Mouse (Mus musculus) thymus, postnatal 14 days (tissue): ENCODE measurements around the gene Olfr76.
"Not testable (repeated sequence)": the region's sequence is repeated elsewhere in the genome, so short reads cannot be mapped to it uniquely, and the experiment has no call there.

Source experiments
- DNase-seq: peaks from one replicate; pipeline ENCODE4 v3.0.0; 2021

Gene Olfr76

DNA sequence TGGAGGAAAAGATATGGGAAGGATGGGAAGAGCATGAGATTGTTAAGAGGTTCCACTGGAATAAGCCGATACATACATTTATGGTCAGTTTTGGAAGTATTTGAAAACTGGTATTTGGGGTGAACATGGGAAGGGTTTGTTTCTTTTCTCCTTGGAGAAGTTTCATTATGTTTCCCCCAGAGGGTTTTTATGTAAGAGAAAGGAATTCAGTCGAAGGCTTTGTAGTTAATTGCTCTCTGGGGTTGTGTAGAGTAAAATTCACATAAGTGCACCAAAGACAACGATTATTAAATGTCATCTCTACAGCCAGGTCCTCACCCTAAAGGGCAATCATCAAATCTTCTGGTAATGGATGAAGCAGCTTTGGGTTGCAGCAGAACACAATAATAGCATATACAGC is at the start of gene Olfr76:
Gene Olfr76, minus strand, starts transcription at position 101 of the 400 bp plus-strand sequence.
- no peak for DNase-seq

DNA sequence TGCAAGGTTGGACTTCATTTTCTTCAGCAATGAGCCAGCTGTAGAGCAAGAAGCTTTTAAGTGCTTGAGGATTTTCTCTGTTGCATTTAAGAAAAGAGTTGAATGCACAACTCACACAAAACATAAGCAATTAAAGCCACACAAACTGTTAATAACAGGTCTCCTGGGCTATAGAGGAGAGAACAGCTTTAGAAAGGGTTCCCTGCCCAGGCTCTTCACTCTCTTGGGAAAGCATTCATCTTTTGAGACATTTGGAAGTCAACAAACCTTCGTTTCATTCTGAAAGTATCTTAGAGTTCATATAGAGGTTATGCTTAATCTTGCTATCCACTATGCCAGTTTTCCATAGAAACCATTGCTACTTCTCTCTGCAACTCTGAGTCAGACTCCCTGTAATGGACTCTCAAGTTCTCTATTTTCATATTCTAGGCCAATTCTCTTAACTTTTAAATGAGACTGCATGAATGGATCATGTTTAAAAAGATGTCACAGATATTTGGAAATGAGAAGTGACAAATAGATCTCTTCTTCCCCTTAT is 47.1 kb upstream of the Olfr76 start, which contains the start of gene Olfr1555-ps1:
Gene Olfr1555-ps1, minus strand, starts transcription at position 51 of the 538 bp plus-strand sequence.
- DNase-seq, result not testable (repeated sequence)

DNA sequence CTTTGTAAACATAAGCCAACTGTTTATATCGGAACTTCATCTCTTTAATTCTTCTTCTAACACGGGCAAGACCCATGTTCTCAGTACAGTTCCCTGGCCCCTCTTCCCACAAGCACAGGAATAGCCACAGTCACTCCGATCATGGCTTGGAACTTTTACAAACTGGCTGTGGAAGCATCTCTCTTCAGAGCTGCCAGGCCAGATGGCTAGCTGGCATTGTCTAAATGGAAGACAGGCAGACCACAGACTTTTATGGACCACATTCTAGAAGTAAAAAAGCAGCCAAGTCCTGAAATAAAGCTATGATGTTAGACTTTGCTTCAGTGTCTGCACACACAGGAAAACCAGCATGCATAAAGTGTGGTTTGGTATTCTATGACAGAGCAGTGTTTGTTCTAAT is 22.4 kb upstream of the Olfr76 start:
- DNase-seq, result no peak

DNA sequence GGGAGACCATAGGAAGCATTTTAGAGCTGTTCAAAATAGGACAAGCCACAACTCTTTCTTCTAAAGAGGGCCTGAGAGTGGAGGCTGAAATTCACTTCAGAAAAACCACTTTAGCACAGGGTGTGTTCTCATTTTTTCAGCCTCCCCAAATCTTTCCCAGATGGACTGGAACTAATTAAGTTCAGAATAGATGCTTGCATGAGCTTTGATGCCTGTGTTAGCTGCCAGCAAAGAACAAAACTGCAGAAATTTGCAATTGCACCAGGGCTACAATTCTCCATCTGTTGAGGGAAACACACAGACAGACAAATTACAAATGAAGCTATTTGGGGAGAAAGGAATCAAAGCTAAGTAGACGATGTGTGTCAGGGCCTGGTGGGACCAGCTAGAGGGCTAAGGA is 20.4 kb upstream of the Olfr76 start:
- no peak for DNase-seq

DNA sequence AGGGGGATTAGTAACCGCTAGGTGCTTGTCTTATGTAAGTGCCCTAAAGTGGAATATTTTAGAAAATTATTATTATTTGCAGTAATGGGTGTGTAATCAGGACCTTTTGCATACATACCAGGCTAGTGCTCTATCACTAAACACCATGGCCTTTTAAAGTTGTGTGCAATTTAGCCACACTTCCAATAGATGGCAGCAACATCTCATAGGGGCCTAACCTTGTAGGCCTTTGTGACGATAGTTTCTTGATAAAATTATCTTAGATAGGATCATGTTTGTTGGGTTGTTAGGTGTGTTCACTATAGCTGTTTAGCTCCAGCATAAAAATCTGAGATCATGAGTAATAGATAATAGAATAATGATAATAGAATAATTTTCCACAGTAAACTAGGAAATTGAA is 11.3 kb upstream of the Olfr76 start:
- DNase-seq, result no peak

DNA sequence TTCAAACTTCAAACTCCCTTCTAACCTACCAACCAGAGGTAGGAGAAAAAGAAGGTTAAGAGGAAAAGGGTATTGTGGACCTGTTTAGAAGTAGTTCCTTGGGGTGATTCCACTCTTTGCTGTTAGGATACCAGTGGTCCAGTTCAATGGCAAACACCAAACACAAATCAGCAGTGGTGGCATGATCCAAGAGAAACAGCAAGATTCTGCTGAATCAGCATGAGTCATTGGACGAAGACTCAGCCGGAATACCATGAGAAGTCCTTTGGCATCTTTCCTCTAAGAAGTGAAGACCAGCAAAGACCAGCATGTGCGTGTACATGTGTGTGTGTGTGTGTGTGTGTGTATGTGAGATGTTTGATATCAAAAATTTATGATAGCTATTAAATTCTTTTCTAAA is 6.5 kb downstream of the Olfr76 start:
- no peak for DNase-seq

DNA sequence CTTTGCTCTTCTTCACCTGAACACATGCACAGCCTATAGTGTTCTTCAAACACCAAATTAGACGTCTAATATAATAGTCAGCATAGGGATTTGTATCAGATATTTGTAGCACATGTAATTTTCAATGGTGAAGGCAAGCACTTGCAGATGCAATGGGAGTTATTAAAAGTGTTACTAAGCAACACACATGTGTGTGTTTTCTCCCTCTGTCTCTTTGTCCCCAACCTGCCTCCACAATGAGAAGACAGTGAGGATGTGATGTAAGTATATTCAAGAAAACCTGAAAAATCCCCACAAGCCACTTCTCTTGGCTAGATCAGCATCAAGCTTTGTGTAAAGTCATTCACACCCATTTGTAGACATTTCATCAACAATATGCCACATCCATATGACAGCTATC is 7.2 kb downstream of the Olfr76 start, which contains the start of gene Olfr1428:
Gene Olfr1428, minus strand, starts transcription at position 101 of the 400 bp plus-strand sequence.
- DNase-seq, result no peak

DNA sequence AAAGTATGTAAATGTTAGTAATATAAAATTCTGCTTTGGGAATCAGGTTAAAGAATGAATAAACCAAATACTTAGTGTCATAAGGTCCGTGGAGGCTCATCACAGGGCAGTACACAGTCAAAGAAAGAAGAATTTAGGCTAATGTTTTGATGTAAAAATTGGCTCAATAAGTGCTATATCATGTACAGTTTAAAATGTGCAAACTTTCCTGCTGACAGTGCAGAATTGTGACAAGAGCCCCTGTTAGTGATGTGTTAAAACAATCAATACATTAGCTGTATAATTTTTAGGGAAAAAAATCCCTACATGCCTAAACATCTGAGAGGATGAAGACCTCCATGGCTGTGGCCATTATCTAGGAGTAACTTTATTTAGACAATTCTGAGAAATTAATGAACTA is 9.2 kb downstream of the Olfr76 start:
- DNase-seq, result no peak

DNA sequence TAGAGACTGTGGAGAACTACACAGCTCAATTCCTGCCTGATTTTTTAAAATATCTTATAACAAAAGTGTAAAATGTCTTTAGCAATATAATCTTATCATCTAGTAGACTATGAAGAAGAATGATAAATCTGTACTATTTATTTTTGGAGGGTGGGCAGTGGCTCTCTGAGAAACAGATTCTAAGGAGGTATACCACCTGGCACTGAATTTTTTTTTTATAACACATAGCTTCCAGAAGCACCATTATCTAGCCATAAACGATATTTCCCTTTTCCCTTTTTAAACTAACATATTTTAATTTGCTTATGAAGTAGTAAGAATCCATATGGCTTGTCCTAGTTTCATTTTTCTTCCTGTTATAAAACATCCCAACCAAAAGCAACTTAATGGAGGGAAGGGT is 18.5 kb downstream of the Olfr76 start:
- no peak for DNase-seq

DNA sequence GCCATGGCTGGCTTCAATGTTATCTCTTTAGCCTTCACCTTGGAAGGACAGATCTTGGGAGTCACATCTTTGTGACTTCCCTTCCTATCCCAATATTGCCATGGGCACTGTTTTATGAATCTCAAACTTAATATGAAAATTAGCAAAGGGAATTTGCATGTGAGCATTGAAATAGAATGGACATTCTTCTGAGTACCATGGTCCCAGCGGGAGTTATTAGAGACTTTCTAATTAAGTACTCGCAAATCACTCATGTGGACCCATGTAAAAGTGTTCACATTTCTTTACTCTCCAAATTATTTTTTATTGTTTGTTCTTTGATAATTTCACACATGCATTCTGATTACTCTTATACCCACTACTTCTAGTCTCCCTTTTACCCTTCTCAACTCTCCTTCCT is 19.8 kb downstream of the Olfr76 start, which contains the start of gene Olfr1427:
Gene Olfr1427, minus strand, starts transcription at position 101 of the 400 bp plus-strand sequence.
- no peak for DNase-seq

DNA sequence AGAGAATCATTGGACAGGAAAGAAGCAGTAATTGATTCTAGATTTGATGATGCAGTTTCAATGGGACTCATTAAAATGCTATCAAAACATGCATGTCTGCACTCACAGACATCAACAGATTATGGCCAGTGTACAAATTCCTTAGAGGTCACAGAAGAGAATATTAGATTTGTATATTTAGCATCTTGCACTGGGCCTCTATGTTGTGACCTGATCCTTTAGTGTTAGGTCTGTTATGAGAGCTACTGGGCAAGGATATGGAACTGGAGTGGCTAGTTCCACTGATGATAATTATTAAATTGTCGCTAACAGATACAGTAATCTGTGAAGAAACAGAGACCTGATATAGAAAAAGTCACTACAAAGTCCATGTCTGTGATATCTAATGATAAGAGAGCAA is 31.1 kb downstream of the Olfr76 start, which contains the start of gene Olfr1426:
Gene Olfr1426, minus strand, starts transcription at position 101 of the 400 bp plus-strand sequence.
- DNase-seq, result no peak

DNA sequence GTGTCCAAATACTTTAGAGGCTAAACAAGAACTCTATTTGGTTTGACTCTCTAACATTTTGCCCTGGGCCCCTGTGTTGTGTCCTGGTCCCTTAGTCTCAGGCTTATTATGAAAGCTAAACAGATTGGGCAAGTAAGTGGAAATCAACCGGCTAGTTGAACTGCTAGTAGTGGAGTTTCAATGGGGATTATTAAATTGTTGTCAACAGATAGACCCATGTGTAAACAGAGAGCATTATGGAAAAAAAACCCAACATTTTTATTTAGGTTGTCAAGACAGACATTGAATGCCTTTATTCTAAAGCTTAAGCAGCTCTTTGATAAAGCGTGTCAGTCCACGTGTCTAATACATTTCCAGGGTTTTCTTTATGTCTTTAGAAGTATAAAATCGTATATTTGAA is 45.4 kb downstream of the Olfr76 start, which contains the start of gene Olfr1425:
Gene Olfr1425, minus strand, starts transcription at position 101 of the 400 bp plus-strand sequence.
- DNase-seq, result not testable (repeated sequence)

DNA sequence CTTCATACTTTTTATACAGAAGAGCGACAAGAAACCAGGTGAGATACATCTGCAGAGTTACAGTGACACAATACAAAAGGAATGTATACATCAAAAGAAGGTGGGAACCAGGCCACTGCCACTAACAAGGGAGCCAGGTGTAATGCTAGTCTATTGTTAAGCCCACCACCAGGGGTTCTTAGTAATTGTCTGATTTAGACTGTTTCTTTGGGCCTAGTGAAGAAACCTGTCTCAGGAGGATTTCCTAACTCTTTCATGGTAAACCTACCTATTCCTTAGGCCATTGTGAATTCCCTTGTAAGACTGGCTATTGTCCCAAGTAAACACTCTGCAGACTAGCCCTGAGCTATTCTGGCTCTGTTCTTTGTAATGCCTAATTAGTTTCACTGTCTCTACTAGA is 53.5 kb downstream of the Olfr76 start:
- DNase-seq, result not testable (repeated sequence)
